Mouse (Mus musculus): Measurements from ENCODE around the gene Prss22.

- TF ChIP-seq POLR2A (IDR thresholded peaks at IDR 0.05; ENCODE audit: borderline replicate concordance, low read depth, low read length) (no peak), CTCF (IDR thresholded peaks at IDR 0.05; ENCODE audit: low read depth, low read length) (no peak)
Observed at GRCm38 (mm10) chr17:24035087-24035486, 37.2 kb upstream of the Prss22 start.
